Mouse (Mus musculus): Measurements from ENCODE around the gene Fadd. TPM values are rescaled to one million over a fixed set of nuclear protein-coding genes. Genes with fewer than 3 reads are reported as not detected.

Gene Fadd
- 10 to 100 TPM; 16.6 to 16.7 TPM for total RNA-seq (2021)

- DNase-seq: peak; percentile 98
These were observed at the start of gene Fadd for GRCm38 (mm10) chr7:144582284-144582980. Gene Fadd (minus strand): TSS chr7:144582463.

GRCm38 (mm10) chr7:144630622-144631021, 48.4 kb upstream of the Fadd start:
- no peak for DNase-seq

- DNase-seq: no peak
These were observed 46.2 kb upstream of the Fadd start for GRCm38 (mm10) chr7:144628334-144628915.

GRCm38 (mm10) chr7:144627606-144628333, 45.5 kb upstream of the Fadd start:
- DNase-seq: no peak

GRCm38 (mm10) chr7:144626042-144626441, 43.8 kb upstream of the Fadd start:
- DNase-seq: peak; percentile 12

- DNase-seq: peak; percentile 21
These were observed 38.7 kb upstream of the Fadd start for GRCm38 (mm10) chr7:144620721-144621681.

GRCm38 (mm10) chr7:144620315-144620714, 38.1 kb upstream of the Fadd start:
- no peak for DNase-seq

- DNase-seq: peak; percentile 19
These were observed 33.1 kb upstream of the Fadd start for GRCm38 (mm10) chr7:144615343-144615742.

GRCm38 (mm10) chr7:144612829-144613228, 30.6 kb upstream of the Fadd start:
- DNase-seq: no peak

- DNase-seq: no peak
These were observed 30.1 kb upstream of the Fadd start for GRCm38 (mm10) chr7:144612351-144612750.

- DNase-seq: no peak
These were observed 29.3 kb upstream of the Fadd start for GRCm38 (mm10) chr7:144611595-144611994.

GRCm38 (mm10) chr7:144609568-144609967, 27.3 kb upstream of the Fadd start:
- DNase-seq: no peak

GRCm38 (mm10) chr7:144607862-144608261, 25.6 kb upstream of the Fadd start:
- no peak for DNase-seq

- peak; percentile 21 for DNase-seq
These were observed 22.5 kb upstream of the Fadd start for GRCm38 (mm10) chr7:144604735-144605134.

- no peak for DNase-seq
These were observed 22.0 kb upstream of the Fadd start for GRCm38 (mm10) chr7:144604291-144604690.

GRCm38 (mm10) chr7:144600333-144600900, 18.2 kb upstream of the Fadd start:
- DNase-seq: no peak

- DNase-seq: no peak
These were observed 7.2 kb upstream of the Fadd start for GRCm38 (mm10) chr7:144589508-144589907.

GRCm38 (mm10) chr7:144587291-144587690, 5.0 kb upstream of the Fadd start:
- peak; percentile 66 for DNase-seq

- peak; percentile 88 for DNase-seq
These were observed 3.4 kb upstream of the Fadd start for GRCm38 (mm10) chr7:144585648-144586047.

GRCm38 (mm10) chr7:144583619-144584018, 1.4 kb upstream of the Fadd start:
- DNase-seq: peak; percentile 65

GRCm38 (mm10) chr7:144581559-144582283, 542 bp downstream of the Fadd start:
- peak; percentile 87 for DNase-seq
